Mouse (Mus musculus) intestine, embryonic 14.5 days (tissue): Measurements from ENCODE around the gene Msantd3. TPM values are rescaled to one million over a fixed set of nuclear protein-coding genes. Genes with fewer than 3 reads are reported as not detected.

Experiments
- ATAC-seq: fragments of 200-750 bp; cut with Nextera tagmentation; replicated peaks from 2 replicates; pipeline ENCODE4 v1.8.0; 2017; ENCODE audit warnings: low read depth, moderate number of reproducible peaks, moderate TSS enrichment, moderate library complexity; ENCODE audit not compliant: low FRiP score, low TSS enrichment
- DNase-seq: peaks from one replicate; pipeline ENCODE4 v3.0.0-alpha.2; 2018; ENCODE audit warnings: low spot score
- H3K27ac ChIP-seq: fragments of 300-500 bp; sonication (generic); 2 replicates; pipeline ENCODE4 v1.5.1; 2014; ENCODE audit warnings: low read depth, mild to moderate bottlenecking, control low read depth
- H3K27me3 ChIP-seq: fragments of 300-500 bp; sonication (generic); replicated peaks from 2 replicates; pipeline ENCODE4 v1.6.1; 2014; ENCODE audit warnings: low read length, control low read depth; ENCODE audit not compliant: control insufficient read depth, insufficient read depth
- H3K36me3 ChIP-seq: fragments of 300-500 bp; sonication (generic); 2 replicates; pipeline ENCODE4 v1.6.1; 2014; ENCODE audit warnings: low read length, control low read depth; ENCODE audit not compliant: control insufficient read depth, insufficient read depth
- H3K4me1 ChIP-seq: fragments of 300-500 bp; sonication (generic); replicated peaks from 2 replicates; pipeline ENCODE4 v1.6.1; 2014; ENCODE audit warnings: low read length, control low read depth, mixed read lengths; ENCODE audit not compliant: control insufficient read depth, insufficient read depth
- H3K4me2 ChIP-seq: fragments of 300-500 bp; sonication (generic); 2 replicates; pipeline ENCODE4 v1.6.1; 2014; ENCODE audit warnings: low read length
- H3K4me3 ChIP-seq: fragments of 300-500 bp; sonication (generic); 2 replicates; pipeline ENCODE4 v1.5.1; 2014; ENCODE audit warnings: low read depth, low read length, control low read depth, mixed read lengths
- H3K9ac ChIP-seq: fragments of 300-500 bp; sonication (generic); 2 replicates; pipeline ENCODE4 v1.6.1; 2014; ENCODE audit warnings: mild to moderate bottlenecking, low read length
- H3K9me3 ChIP-seq: fragments of 300-500 bp; sonication (generic); 2 replicates; pipeline ENCODE4 v1.6.1; 2016; ENCODE audit warnings: low read length, control low read depth; ENCODE audit not compliant: control insufficient read depth
- WGBS: fragments of 180-500 bp; shearing (Covaris S2); extraction: QIAGEN DNeasy Blood & Tissue Kit; methylation state at CpG from one replicate; pipeline ENCODE4 v1.1.7; 2014; 5-methylcytosine and 5-hydroxymethylcytosine counted together
- polyA plus RNA-seq: library from polyadenylated mRNA; unstranded; fragments of >200 nt; fragmentation: Nextera tagmentation; extraction: Ambion mirVana; gene quantifications from 2 replicates; pipeline ENCODE4 v1.2.1, GENCODE M21; 2014

Gene Msantd3
- polyA plus RNA-seq, 1 experiment from 2014 or later = 21.0 TPM

GRCm38 (mm10) chr4:48548393-48549045, 8.8 kb downstream of the Msantd3 start:
- Histone ChIP-seq H3K36me3 (peaks cover 19% of the 10 kb centered on the region), H3K4me3 (no peak overlapping the region), H3K9me3 (no peaks in the 10 kb centered on the region), H3K4me2 (no peak overlapping the region), H3K4me1 (peaks cover 8% of the 10 kb centered on the region; the same call in 1 of the 2 replicates), H3K9ac (no peak overlapping the region), H3K27ac (no peak overlapping the region), H3K27me3 (no peaks in the 10 kb centered on the region)
- DNase-seq (no peak), ATAC-seq (no peak)
- 57% methylated on average over 6 of the region's 6 CpGs for WGBS

- ATAC-seq (no peak), DNase-seq (no peak)
- Histone ChIP-seq H3K36me3 (peaks cover 27% of the 10 kb centered on the region), H3K9ac (no peak overlapping the region), H3K27me3 (no peaks in the 10 kb centered on the region), H3K9me3 (no peaks in the 10 kb centered on the region), H3K4me3 (no peak overlapping the region), H3K4me1 (peaks cover 5% of the 10 kb centered on the region; the same call in 1 of the 2 replicates), H3K27ac (no peak overlapping the region), H3K4me2 (no peak overlapping the region)
- 74% methylated on average over 5 of the region's 5 CpGs for WGBS
These were observed 9.9 kb downstream of the Msantd3 start for GRCm38 (mm10) chr4:48549661-48550060.

DNA sequence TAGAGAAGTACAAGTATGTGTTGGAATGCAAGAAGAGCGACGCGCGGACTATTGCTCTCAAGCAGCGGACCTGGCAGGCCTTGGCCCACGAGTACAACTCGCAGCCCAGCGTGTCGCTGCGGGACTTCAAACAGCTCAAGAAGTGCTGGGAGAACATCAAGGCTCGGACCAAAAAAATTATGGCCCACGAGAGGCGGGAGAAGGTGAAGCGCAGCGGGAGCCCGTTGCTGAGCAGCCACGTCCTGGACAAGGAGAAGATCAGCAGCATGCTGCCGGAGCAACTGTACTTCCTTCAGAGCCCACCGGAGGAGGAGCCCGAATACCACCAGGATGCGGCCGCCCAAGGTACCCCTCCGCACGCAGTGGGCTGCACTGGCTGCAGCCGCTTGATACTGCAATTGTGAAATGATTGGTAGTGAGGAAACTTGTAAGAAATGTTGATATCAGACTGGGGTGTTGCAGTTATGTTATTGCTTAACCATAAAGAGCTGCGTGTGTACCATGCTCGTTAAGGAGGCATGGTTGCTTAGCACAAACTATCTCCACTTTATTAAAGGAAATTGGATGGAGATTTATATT, 12.8 kb downstream of the Msantd3 start:
- Histone ChIP-seq H3K27ac (no peak overlapping the region), H3K9me3 (no peaks in the 10 kb centered on the region), H3K9ac (no peak overlapping the region), H3K4me3 (no peak overlapping the region), H3K4me1 (peaks cover 5% of the 10 kb centered on the region; the same call in 1 of the 2 replicates), H3K27me3 (no peaks in the 10 kb centered on the region), H3K36me3 (peaks cover 40% of the 10 kb centered on the region), H3K4me2 (no peak overlapping the region)
- DNase-seq = no peak
- WGBS = 95% methylated on average over 27 of the region's 27 CpGs
- ATAC-seq = no peak

DNA sequence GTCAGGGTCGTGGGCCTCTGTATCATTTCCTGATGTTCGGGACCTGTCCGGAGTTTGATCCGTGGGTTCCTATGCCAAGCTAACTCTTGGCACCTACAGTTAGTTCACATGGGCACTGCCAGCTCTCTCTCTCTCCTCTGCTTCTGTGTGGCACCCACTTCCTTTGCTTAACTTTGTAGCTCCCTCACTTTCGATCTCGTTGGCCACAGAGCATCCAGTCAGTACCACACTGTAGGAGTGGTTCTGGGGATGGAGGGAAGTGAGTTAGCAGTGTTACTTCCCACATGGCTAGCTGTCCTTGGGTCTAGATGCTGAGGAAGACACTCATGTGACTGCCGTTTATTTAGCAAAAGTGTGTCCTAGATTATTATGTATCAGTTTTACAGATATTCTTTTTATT, 14.4 kb downstream of the Msantd3 start:
- H3K4me2 ChIP-seq = no peak overlapping the region
- H3K4me3 ChIP-seq = no peak overlapping the region
- ATAC-seq (no peak), DNase-seq (no peak)
- H3K27ac ChIP-seq = no peak overlapping the region
- H3K36me3 ChIP-seq = peaks cover 45% of the 10 kb centered on the region
- H3K9me3 ChIP-seq = no peaks in the 10 kb centered on the region
- no peaks in the 10 kb centered on the region for H3K27me3 ChIP-seq
- no peak overlapping the region for H3K9ac ChIP-seq
- peaks cover under 1% of the 10 kb centered on the region; the same call in 1 of the 2 replicates for H3K4me1 ChIP-seq
- WGBS = 89% methylated on average over 7 of the region's 7 CpGs

GRCm38 (mm10) chr4:48555729-48556128, 16.0 kb downstream of the Msantd3 start:
- DNase-seq (peak; percentile 77), ATAC-seq (no peak)

DNA sequence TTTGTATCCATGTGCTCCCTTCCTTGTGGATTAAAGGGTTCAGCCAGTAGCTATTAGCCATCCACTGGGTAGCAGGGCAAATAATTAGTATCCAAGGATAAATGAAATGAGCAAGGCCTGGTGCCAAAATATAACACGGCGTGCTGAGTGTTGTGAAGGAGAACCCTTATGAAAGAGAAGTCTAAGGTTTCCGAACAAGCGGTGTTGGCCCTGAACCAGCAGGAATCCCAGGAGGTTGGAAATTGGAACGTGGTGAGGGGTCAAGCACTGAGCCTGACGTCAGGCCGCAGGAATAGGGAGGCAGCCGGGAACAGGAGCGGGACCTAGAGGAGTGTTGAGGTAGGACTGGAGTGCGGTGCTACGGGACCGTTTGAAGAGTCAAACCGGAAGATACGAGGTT, 19.9 kb downstream of the Msantd3 start:
- no peak overlapping the region for H3K27ac ChIP-seq
- WGBS = 91% methylated on average over 14 of the region's 14 CpGs
- ATAC-seq = no peak

More at GRCm38 (mm10) chr4:48555729-48556128, 16.0 kb downstream of the Msantd3 start:
- H3K4me3 ChIP-seq = no peak overlapping the region
- peaks cover 48% of the 10 kb centered on the region for H3K36me3 ChIP-seq
- H3K9me3 ChIP-seq = no peaks in the 10 kb centered on the region
- no peak overlapping the region for H3K27ac ChIP-seq
- no peak overlapping the region for H3K9ac ChIP-seq
- no peaks in the 10 kb centered on the region for H3K27me3 ChIP-seq
- no peaks in the 10 kb centered on the region for H3K4me1 ChIP-seq
- no peak overlapping the region for H3K4me2 ChIP-seq
- WGBS = 25% methylated on average over 3 of the region's 3 CpGs

GRCm38 (mm10) chr4:48561824-48562223, 22.1 kb downstream of the Msantd3 start:
- WGBS = 89% methylated on average over 8 of the region's 8 CpGs
- H3K4me2 ChIP-seq = no peak overlapping the region

More for the DNA sequence above, 19.9 kb downstream of the Msantd3 start:
- Histone ChIP-seq H3K9me3 (no peaks in the 10 kb centered on the region), H3K4me3 (no peak overlapping the region), H3K36me3 (peaks cover 43% of the 10 kb centered on the region), H3K4me2 (no peak overlapping the region), H3K4me1 (no peaks in the 10 kb centered on the region), H3K9ac (no peak overlapping the region), H3K27me3 (no peaks in the 10 kb centered on the region)
- no peak for DNase-seq

GRCm38 (mm10) chr4:48564962-48565361, 25.2 kb downstream of the Msantd3 start:
- no peak for ATAC-seq
- H3K4me3 ChIP-seq = no peak overlapping the region
- no peak overlapping the region for H3K9ac ChIP-seq
- no peaks in the 10 kb centered on the region for H3K9me3 ChIP-seq
- H3K27ac ChIP-seq = no peak overlapping the region
- H3K4me2 ChIP-seq = no peak overlapping the region
- no peaks in the 10 kb centered on the region for H3K4me1 ChIP-seq
- H3K36me3 ChIP-seq = peaks cover 26% of the 10 kb centered on the region
- no peaks in the 10 kb centered on the region for H3K27me3 ChIP-seq
- no peak for DNase-seq

More at GRCm38 (mm10) chr4:48561824-48562223, 22.1 kb downstream of the Msantd3 start:
- no peak overlapping the region for H3K4me3 ChIP-seq
- H3K27me3 ChIP-seq = no peaks in the 10 kb centered on the region
- DNase-seq (no peak), ATAC-seq (no peak)
- H3K36me3 ChIP-seq = peaks cover 37% of the 10 kb centered on the region
- H3K4me1 ChIP-seq = no peaks in the 10 kb centered on the region
- no peak overlapping the region for H3K27ac ChIP-seq
- no peak overlapping the region for H3K9ac ChIP-seq
- H3K9me3 ChIP-seq = no peaks in the 10 kb centered on the region

DNA sequence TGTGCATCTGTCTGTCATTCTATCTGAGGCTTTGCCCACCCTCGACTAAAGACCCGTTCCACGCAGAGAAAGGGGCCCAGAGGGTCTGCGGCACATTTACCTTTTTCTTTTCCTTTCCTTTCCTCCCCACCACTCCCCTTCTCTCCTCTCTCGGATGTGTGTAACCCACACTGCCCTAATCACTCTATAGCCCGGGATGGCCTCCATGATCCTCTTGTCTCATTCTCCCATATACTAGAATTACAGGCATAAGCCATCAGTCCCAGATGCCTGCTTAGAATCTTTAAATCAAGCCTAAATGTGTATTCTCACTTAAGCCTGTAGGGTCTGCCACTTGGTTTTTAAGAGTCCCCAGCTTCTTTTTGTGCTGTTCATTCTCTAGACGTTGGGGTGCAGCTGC, 36.6 kb downstream of the Msantd3 start:
- WGBS = 85% methylated on average over 7 of the region's 7 CpGs
- H3K4me3 ChIP-seq = no peak overlapping the region
- H3K27me3 ChIP-seq = no peaks in the 10 kb centered on the region
- H3K27ac ChIP-seq = no peak overlapping the region
- no peak overlapping the region for H3K9ac ChIP-seq
- H3K36me3 ChIP-seq = no peaks in the 10 kb centered on the region
- no peaks in the 10 kb centered on the region for H3K9me3 ChIP-seq
- H3K4me1 ChIP-seq = no peaks in the 10 kb centered on the region
- H3K4me2 ChIP-seq = no peak overlapping the region
- ATAC-seq = no peak
- DNase-seq = no peak
